Mouse (Mus musculus): ENCODE measurements around the gene Xylb.

DNA sequence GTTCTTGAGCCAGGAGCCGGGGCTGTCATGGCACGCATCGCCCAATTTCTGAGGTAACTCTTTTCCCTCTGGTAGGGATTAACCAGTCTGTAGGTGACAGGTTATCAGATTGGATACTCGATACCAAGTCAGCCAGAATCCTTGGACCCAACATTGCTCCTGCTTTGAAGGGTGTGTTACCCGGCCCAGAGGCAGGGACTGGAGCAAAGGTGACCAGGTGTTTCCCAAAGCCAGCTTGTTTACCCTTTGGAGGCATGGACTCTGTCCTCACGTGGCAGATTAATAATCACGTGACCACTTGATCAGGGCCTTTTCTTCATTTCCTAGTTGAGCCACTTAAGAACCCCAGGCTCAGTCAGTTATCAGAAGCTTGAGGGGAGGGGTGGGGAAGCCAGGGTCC lies 14.5 kb upstream of the Xylb start:
- no peak for TF ChIP-seq CTCF (IDR thresholded peaks at IDR 0.05; ENCODE audit: low read depth)
- peak; percentile 70; the same call in 1 of the 2 replicates for TF ChIP-seq EP300 (IDR thresholded peaks at IDR 0.05; ENCODE audit: low read depth)

Data from liver, postnatal 0 days (tissue).